ENCODE assay signal across 8 mouse cellular contexts in genomic region chr5:90930546-90930945, GRCm38 (mm10). TPM values are rescaled to one million over a fixed set of nuclear protein-coding genes. Genes with fewer than 3 reads are reported as not detected.
DNase-seq lines count a peak whose midpoint lies in the region; ATAC-seq and TF ChIP-seq lines count a peak whose summit lies in the region.

No protein-coding gene starts in this region.

- DNase-seq in kidney, postnatal 0 days (ENCODE audit: low spot score), result no peak
- no peak for DNase-seq in kidney, adult 8-10 months
- DNase-seq in embryonic facial prominence, embryonic 11.5 days (ENCODE audit: low spot score), result no peak
- DNase-seq in intestine, embryonic 14.5 days (ENCODE audit: low spot score), result no peak
- DNase-seq in midbrain, postnatal 0 days (ENCODE audit: low spot score), result no peak
- no peak for DNase-seq in gastrocnemius, postnatal 14 days
- DNase-seq in thymus, postnatal 14 days, result no peak
- no peak for DNase-seq in c-Kit-positive CD71-positive TER-119-positive erythroid progenitor cells, embryonic 14.5 days (ENCODE audit: low spot score)

- no peak for TF ChIP-seq CTCF in kidney, postnatal 0 days (IDR thresholded peaks at IDR 0.05; ENCODE audit: low read depth)
- no peak for TF ChIP-seq CTCF in midbrain, postnatal 0 days (IDR thresholded peaks at IDR 0.05)

- H3K4me2 ChIP-seq in kidney, postnatal 0 days (ENCODE audit: low read length), result peak overlapping the region; percentile 55
- H3K4me2 ChIP-seq in embryonic facial prominence, embryonic 11.5 days (ENCODE audit: low read depth, low read length), result peak overlapping the region; percentile 52
- H3K4me2 ChIP-seq in intestine, embryonic 14.5 days (ENCODE audit: low read length), result peak overlapping the region; percentile 64
- H3K4me2 ChIP-seq in midbrain, postnatal 0 days (ENCODE audit: low read depth, low read length, poor library complexity, severe bottlenecking), result peak overlapping the region; percentile 65

- no peaks in the 10 kb centered on the region for H3K9me3 ChIP-seq in kidney, postnatal 0 days (replicated peaks; ENCODE audit: low read length)
- no peaks in the 10 kb centered on the region for H3K9me3 ChIP-seq in embryonic facial prominence, embryonic 11.5 days (replicated peaks; ENCODE audit: control insufficient read depth, low read length)
- no peaks in the 10 kb centered on the region for H3K9me3 ChIP-seq in intestine, embryonic 14.5 days (ENCODE audit: control insufficient read depth, low read length)
- no peaks in the 10 kb centered on the region for H3K9me3 ChIP-seq in midbrain, postnatal 0 days (ENCODE audit: low read length)

- H3K9ac ChIP-seq in kidney, postnatal 0 days (ENCODE audit: low read depth, low read length), result peak overlapping the region; percentile 84; the same call in 1 of the 2 replicates
- peak overlapping the region; percentile 97 for H3K9ac ChIP-seq in embryonic facial prominence, embryonic 11.5 days (replicated peaks; ENCODE audit: low read length)
- peak overlapping the region; percentile 97 for H3K9ac ChIP-seq in intestine, embryonic 14.5 days (ENCODE audit: low read length)
- H3K9ac ChIP-seq in midbrain, postnatal 0 days (replicated peaks; ENCODE audit: low read length, poor library complexity, severe bottlenecking), result peak overlapping the region; percentile 93

- H3K4me3 ChIP-seq in kidney, postnatal 0 days (replicated peaks; ENCODE audit: low read depth, low read length), result peak overlapping the region; percentile 57
- H3K4me3 ChIP-seq in embryonic facial prominence, embryonic 11.5 days (ENCODE audit: low read depth, low read length), result peak overlapping the region; percentile 74
- H3K4me3 ChIP-seq in intestine, embryonic 14.5 days (ENCODE audit: low read depth, low read length), result peak overlapping the region; percentile 76
- peak overlapping the region; percentile 75 for H3K4me3 ChIP-seq in midbrain, postnatal 0 days (ENCODE audit: low read depth, low read length)

- no peaks in the 10 kb centered on the region for H3K36me3 ChIP-seq in kidney, postnatal 0 days (ENCODE audit: insufficient read depth, low read length)
- no peaks in the 10 kb centered on the region for H3K36me3 ChIP-seq in embryonic facial prominence, embryonic 11.5 days (replicated peaks; ENCODE audit: control insufficient read depth, insufficient read depth, low read depth, low read length)
- peaks cover 20% of the 10 kb centered on the region for H3K36me3 ChIP-seq in intestine, embryonic 14.5 days (ENCODE audit: control insufficient read depth, insufficient read depth, low read length)
- no peaks in the 10 kb centered on the region for H3K36me3 ChIP-seq in midbrain, postnatal 0 days (ENCODE audit: insufficient read depth, low read length)

- ATAC-seq in kidney, postnatal 0 days (replicated peaks; ENCODE audit: low FRiP score, low read depth), result no peak
- peak; percentile 3; the same call in 1 of the 2 replicates for ATAC-seq in embryonic facial prominence, embryonic 11.5 days (replicated peaks; ENCODE audit: insufficient number of reproducible peaks, low FRiP score, low TSS enrichment, low read depth)
- ATAC-seq in intestine, embryonic 14.5 days (replicated peaks; ENCODE audit: low FRiP score, low TSS enrichment, low read depth), result peak; percentile 32; the same call in 1 of the 2 replicates
- ATAC-seq in midbrain, postnatal 0 days (ENCODE audit: low FRiP score), result peak; percentile 12; the same call in 1 of the 2 replicates

- 0 out of 2 replicates have a peak, but pooled peaks cover 3% of the 10 kb centered on the region for H3K4me1 ChIP-seq in kidney, postnatal 0 days (replicated peaks; ENCODE audit: insufficient read depth, low read length)
- H3K4me1 ChIP-seq in embryonic facial prominence, embryonic 11.5 days (ENCODE audit: control insufficient read depth, insufficient read depth, low read length), result no peaks in the 10 kb centered on the region
- H3K4me1 ChIP-seq in intestine, embryonic 14.5 days (replicated peaks; ENCODE audit: control insufficient read depth, insufficient read depth, low read length), result peaks cover 8% of the 10 kb centered on the region
- 0 out of 2 replicates have a peak, but pooled peaks cover 3% of the 10 kb centered on the region for H3K4me1 ChIP-seq in midbrain, postnatal 0 days (ENCODE audit: insufficient read depth, low read length)

- WGBS in kidney, postnatal 0 days, result 22% methylated on average over 2 of the region's 2 CpGs
- 47% methylated on average over 2 of the region's 2 CpGs for WGBS in embryonic facial prominence, embryonic 11.5 days
- WGBS in intestine, embryonic 14.5 days, result 27% methylated on average over 2 of the region's 2 CpGs
- 52% methylated on average over 2 of the region's 2 CpGs for WGBS in midbrain, postnatal 0 days

- H3K27me3 ChIP-seq in kidney, postnatal 0 days (ENCODE audit: insufficient read depth, low read length), result no peaks in the 10 kb centered on the region
- H3K27me3 ChIP-seq in embryonic facial prominence, embryonic 11.5 days (ENCODE audit: control insufficient read depth, insufficient read depth, low read length), result no peaks in the 10 kb centered on the region
- no peaks in the 10 kb centered on the region for H3K27me3 ChIP-seq in intestine, embryonic 14.5 days (replicated peaks; ENCODE audit: control insufficient read depth, insufficient read depth, low read length)
- no peaks in the 10 kb centered on the region for H3K27me3 ChIP-seq in midbrain, postnatal 0 days (ENCODE audit: insufficient read depth, low read length)

- H3K27ac ChIP-seq in kidney, postnatal 0 days, result peak overlapping the region; percentile 96
- peak overlapping the region; percentile 98 for H3K27ac ChIP-seq in embryonic facial prominence, embryonic 11.5 days (replicated peaks; ENCODE audit: low read depth, low read length)
- peak overlapping the region; percentile 99 for H3K27ac ChIP-seq in intestine, embryonic 14.5 days (ENCODE audit: low read depth)
- H3K27ac ChIP-seq in midbrain, postnatal 0 days (ENCODE audit: low read depth, low read length), result peak overlapping the region; percentile 98

- intact Hi-C loops in gastrocnemius, postnatal 14 days (cut with DNase I; ENCODE audit: low total_unique reads), result no loop called here

RNA-seq across cellular contexts. Expression of gene Mthfd2l, which starts 0.4 kb away (rescaled TPM):
- 74.1 and 90.5 TPM in 2 replicates for polyA plus RNA-seq in kidney, postnatal 0 days (2015; fragmentation: Nextera tagmentation; extraction: Ambion mirVana)
- polyA plus RNA-seq in embryonic facial prominence, embryonic 11.5 days (2014; fragmentation: Nextera tagmentation; extraction: Ambion mirVana), result 80.7 and 102 TPM in 2 replicates
- polyA plus RNA-seq in intestine, embryonic 14.5 days (2014; fragmentation: Nextera tagmentation; extraction: Ambion mirVana), result 46.8 and 49.7 TPM in 2 replicates
- total RNA-seq in midbrain, postnatal 0 days (2014; rRNA removed), result 87.4 and 90.9 TPM in 2 replicates
- 54.6 and 54.9 TPM in 2 replicates for polyA plus RNA-seq in midbrain, postnatal 0 days (2015; fragmentation: Nextera tagmentation; extraction: Ambion mirVana)
- total RNA-seq in gastrocnemius, postnatal 14 days (2021), result 10 to 100 TPM in 1 of 2 experiments, 1 to 10 TPM in 1; 8.2 to 10.1 TPM

RNA-seq across cellular contexts. Expression of gene Cxcl2, which starts 26.9 kb away (rescaled TPM):
- polyA plus RNA-seq in kidney, postnatal 0 days (2015; fragmentation: Nextera tagmentation; extraction: Ambion mirVana), result 0.17 TPM in 1 of 2 replicates, not detected in the other
- polyA plus RNA-seq in embryonic facial prominence, embryonic 11.5 days (2014; fragmentation: Nextera tagmentation; extraction: Ambion mirVana), result not detected in 2 replicates
- polyA plus RNA-seq in intestine, embryonic 14.5 days (2014; fragmentation: Nextera tagmentation; extraction: Ambion mirVana), result not detected in 2 replicates
- total RNA-seq in midbrain, postnatal 0 days (2014; rRNA removed), result not detected in 2 replicates
- 0.14 TPM in 1 of 2 replicates, not detected in the other for polyA plus RNA-seq in midbrain, postnatal 0 days (2015; fragmentation: Nextera tagmentation; extraction: Ambion mirVana)
- total RNA-seq in gastrocnemius, postnatal 14 days (2021), result not detected

RNA-seq across cellular contexts. Expression of gene Cxcl1, which starts 39.5 kb away (rescaled TPM):
- polyA plus RNA-seq in kidney, postnatal 0 days (2015; fragmentation: Nextera tagmentation; extraction: Ambion mirVana), result 1.0 and 1.3 TPM in 2 replicates
- 0.60 and 0.79 TPM in 2 replicates for polyA plus RNA-seq in embryonic facial prominence, embryonic 11.5 days (2014; fragmentation: Nextera tagmentation; extraction: Ambion mirVana)
- 0.42 and 1.1 TPM in 2 replicates for polyA plus RNA-seq in intestine, embryonic 14.5 days (2014; fragmentation: Nextera tagmentation; extraction: Ambion mirVana)
- total RNA-seq in midbrain, postnatal 0 days (2014; rRNA removed), result not detected in 2 replicates
- polyA plus RNA-seq in midbrain, postnatal 0 days (2015; fragmentation: Nextera tagmentation; extraction: Ambion mirVana), result 0.56 and 0.78 TPM in 2 replicates
- under 1 TPM in 1 of 2 experiments, not detected in 1; 0.11 TPM for total RNA-seq in gastrocnemius, postnatal 14 days (2021)
